Mouse (Mus musculus) urinary bladder, postnatal 10 days (tissue): Measurements from ENCODE around the gene Golim4.
"Not testable (repeated sequence)": the region's sequence is repeated elsewhere in the genome, so short reads cannot be mapped to it uniquely, and the experiment has no call there.

Source experiments
- DNase-seq: peaks from one replicate; pipeline ENCODE4 v3.0.0; 2022; ENCODE audit warnings: low spot score

Golim4 gene

GRCm38 (mm10) chr3:75956551-75957302 is at the start of gene Golim4:
TSS of gene Golim4 (minus strand) at chr3:75956949.
- peak; percentile 80 for DNase-seq

GRCm38 (mm10) chr3:76005621-76006020 is 48.9 kb upstream of the Golim4 start:
- DNase-seq: no peak

- no peak for DNase-seq
Measured at GRCm38 (mm10) chr3:76001156-76001555, 44.4 kb upstream of the Golim4 start.

GRCm38 (mm10) chr3:76000481-76000880 is 43.7 kb upstream of the Golim4 start:
- no peak for DNase-seq

GRCm38 (mm10) chr3:75981031-75981750 is 24.4 kb upstream of the Golim4 start:
- DNase-seq: not testable (repeated sequence)

GRCm38 (mm10) chr3:75962784-75963772 is 6.3 kb upstream of the Golim4 start:
- DNase-seq: not testable (repeated sequence)

- DNase-seq: peak; percentile 9
Measured at GRCm38 (mm10) chr3:75955661-75956491, 873 bp downstream of the Golim4 start.

GRCm38 (mm10) chr3:75954185-75954584 is 2.6 kb downstream of the Golim4 start:
- DNase-seq: no peak

- no peak for DNase-seq
Measured at GRCm38 (mm10) chr3:75952328-75953060, 4.3 kb downstream of the Golim4 start.

GRCm38 (mm10) chr3:75950897-75951296 is 5.9 kb downstream of the Golim4 start:
- DNase-seq: no peak

GRCm38 (mm10) chr3:75949358-75949757 is 7.4 kb downstream of the Golim4 start:
- DNase-seq: no peak

GRCm38 (mm10) chr3:75948541-75949095 is 8.1 kb downstream of the Golim4 start:
- no peak for DNase-seq

GRCm38 (mm10) chr3:75948003-75948402 is 8.7 kb downstream of the Golim4 start:
- DNase-seq: no peak

GRCm38 (mm10) chr3:75942303-75943060 is 14.3 kb downstream of the Golim4 start:
- no peak for DNase-seq

GRCm38 (mm10) chr3:75941864-75942263 is 14.9 kb downstream of the Golim4 start:
- DNase-seq: no peak

- no peak for DNase-seq
Measured at GRCm38 (mm10) chr3:75936152-75936551, 20.6 kb downstream of the Golim4 start.

GRCm38 (mm10) chr3:75930659-75931225 is 26.0 kb downstream of the Golim4 start:
- DNase-seq: no peak

- no peak for DNase-seq
Measured at GRCm38 (mm10) chr3:75929926-75930548, 26.7 kb downstream of the Golim4 start.

GRCm38 (mm10) chr3:75926327-75926726 is 30.4 kb downstream of the Golim4 start:
- DNase-seq: no peak
